Comparison of ENCODE assay signal across 21 mouse cellular contexts in the genomic region with DNA sequence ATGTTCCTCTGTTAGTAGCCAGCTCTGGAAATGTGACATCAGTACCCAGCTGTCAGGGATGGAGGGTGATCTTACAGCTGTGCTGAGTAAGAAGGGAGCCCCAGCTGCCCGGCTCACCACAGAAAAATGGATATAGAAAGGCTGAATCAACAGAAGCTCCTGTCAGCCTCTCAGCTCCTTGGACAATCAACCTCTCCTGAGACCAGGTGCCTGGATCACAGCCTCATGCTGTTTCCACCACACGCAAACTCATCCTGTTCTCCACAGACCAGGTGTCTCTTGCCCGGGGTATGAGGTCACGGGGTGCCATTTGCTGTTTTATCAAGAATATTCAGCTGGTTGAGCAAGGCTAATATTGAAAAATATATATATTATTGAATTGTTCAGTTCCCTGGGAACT.
DNase-seq lines count a peak whose midpoint lies in the region; ATAC-seq and TF ChIP-seq lines count a peak whose summit lies in the region.
"Had no signal": no experiment of that assay in that cellular context is flagged by ENCODE, and none has a peak within 500 bp of the region (broad histone marks: within the 10 kb centered on the region; RNA-seq: fewer than 3 reads in every experiment).

No protein-coding gene starts in this region.

- 0 out of 2 replicates have a peak, but pooled peaks have one; percentile 38 for ATAC-seq in hindbrain, embryonic 15.5 days (ENCODE audit: low FRiP score, low read depth)
- ATAC-seq in hindbrain, embryonic 11.5 days (ENCODE audit: low FRiP score), result no peak
- 0 out of 2 replicates have a peak, but pooled peaks have one; percentile 48 for ATAC-seq in hindbrain, embryonic 16.5 days
- ATAC-seq in midbrain, embryonic 16.5 days, result peak; percentile 33; the same call in 1 of the 2 replicates
- no peak for ATAC-seq in kidney, embryonic 14.5 days (ENCODE audit: low FRiP score, low TSS enrichment)
- ATAC-seq: intestine, embryonic 16.5 days had no signal

- no peak overlapping the region for H3K4me3 ChIP-seq in hindbrain, embryonic 15.5 days
- no peak overlapping the region for H3K4me3 ChIP-seq in hindbrain, embryonic 11.5 days (ENCODE audit: low read depth, low read length)
- no peak overlapping the region for H3K4me3 ChIP-seq in hindbrain, embryonic 16.5 days (ENCODE audit: low read length)
- H3K4me3 ChIP-seq in midbrain, embryonic 16.5 days (ENCODE audit: low read depth, low read length), result no peak overlapping the region
- no peak overlapping the region for H3K4me3 ChIP-seq in kidney, embryonic 14.5 days (ENCODE audit: low read length)
- H3K4me3 ChIP-seq: erythroblast, embryonic 14.5 days; heart, adult 2 months; kidney, embryonic 15.5 days; lung, embryonic 15.5 days; midbrain, embryonic 12.5 days; stomach, embryonic 15.5 days had no signal

- DNase-seq in hindbrain, embryonic 11.5 days (ENCODE audit: low spot score), result no peak
- peak; percentile 42 for DNase-seq in brain, embryonic 14.5 days (ENCODE audit: low read depth)
- DNase-seq in urinary bladder, postnatal 14 days (ENCODE audit: low spot score), result no peak
- DNase-seq: adrenal gland, adult 2 months; cerebellum, adult 9-10 months; gastrocnemius, postnatal 25 days; heart, adult 2 months; heart, postnatal 4 days; kidney, postnatal 4 days; lung, postnatal 4 days had no signal

- peaks cover 8% of the 10 kb centered on the region; the same call in 1 of the 2 replicates for H3K4me1 ChIP-seq in hindbrain, embryonic 15.5 days (replicated peaks)
- H3K4me1 ChIP-seq in hindbrain, embryonic 11.5 days (replicated peaks; ENCODE audit: control insufficient read depth, insufficient read depth, low read length), result no peaks in the 10 kb centered on the region
- H3K4me1 ChIP-seq in hindbrain, embryonic 16.5 days (ENCODE audit: control insufficient read depth, insufficient read depth, low read depth, low read length), result peaks cover 3% of the 10 kb centered on the region; the same call in 1 of the 2 replicates
- peaks cover 2% of the 10 kb centered on the region; the same call in 1 of the 2 replicates for H3K4me1 ChIP-seq in midbrain, embryonic 16.5 days (ENCODE audit: control insufficient read depth, insufficient read depth, low read length)
- no peaks in the 10 kb centered on the region for H3K4me1 ChIP-seq in kidney, embryonic 14.5 days (ENCODE audit: control insufficient read depth, insufficient read depth, low read length)
- H3K4me1 ChIP-seq: lung, embryonic 15.5 days; stomach, embryonic 15.5 days had no signal

- no peaks in the 10 kb centered on the region for H3K27me3 ChIP-seq in hindbrain, embryonic 15.5 days
- H3K27me3 ChIP-seq in hindbrain, embryonic 11.5 days (ENCODE audit: control insufficient read depth, insufficient read depth, low read length), result no peaks in the 10 kb centered on the region
- H3K27me3 ChIP-seq in hindbrain, embryonic 16.5 days (replicated peaks; ENCODE audit: control insufficient read depth, insufficient read depth, low read length), result no peaks in the 10 kb centered on the region
- no peaks in the 10 kb centered on the region for H3K27me3 ChIP-seq in midbrain, embryonic 16.5 days (ENCODE audit: control insufficient read depth, insufficient read depth, low read depth, low read length)
- no peaks in the 10 kb centered on the region for H3K27me3 ChIP-seq in kidney, embryonic 14.5 days (ENCODE audit: control insufficient read depth, insufficient read depth, low read length)
- H3K27me3 ChIP-seq: kidney, embryonic 15.5 days; lung, embryonic 15.5 days; midbrain, embryonic 12.5 days; stomach, embryonic 15.5 days had no signal

- 60% methylated on average over 4 of the region's 4 CpGs for WGBS in hindbrain, embryonic 15.5 days
- 80% methylated on average over 4 of the region's 4 CpGs for WGBS in hindbrain, embryonic 11.5 days
- WGBS in hindbrain, embryonic 16.5 days, result 67% methylated on average over 4 of the region's 4 CpGs
- WGBS in midbrain, embryonic 16.5 days, result 69% methylated on average over 4 of the region's 4 CpGs
- WGBS in kidney, embryonic 14.5 days, result 82% methylated on average over 4 of the region's 4 CpGs

- no peak overlapping the region for H3K4me2 ChIP-seq in hindbrain, embryonic 15.5 days
- H3K4me2 ChIP-seq in hindbrain, embryonic 11.5 days (replicated peaks; ENCODE audit: low read depth, low read length), result no peak overlapping the region
- no peak overlapping the region for H3K4me2 ChIP-seq in hindbrain, embryonic 16.5 days (ENCODE audit: low read length)
- H3K4me2 ChIP-seq in midbrain, embryonic 16.5 days (ENCODE audit: low read length), result no peak overlapping the region
- H3K4me2 ChIP-seq in kidney, embryonic 14.5 days (replicated peaks; ENCODE audit: low read depth, low read length), result no peak overlapping the region
- H3K4me2 ChIP-seq: kidney, embryonic 15.5 days; lung, embryonic 15.5 days; midbrain, embryonic 12.5 days; stomach, embryonic 15.5 days had no signal

- H3K27ac ChIP-seq in hindbrain, embryonic 15.5 days (replicated peaks), result no peak overlapping the region; the same call in 1 of the 2 replicates
- H3K27ac ChIP-seq in hindbrain, embryonic 11.5 days (ENCODE audit: low read depth, low read length), result no peak overlapping the region
- H3K27ac ChIP-seq in hindbrain, embryonic 16.5 days (ENCODE audit: low read depth, low read length), result 0 out of 2 replicates have a peak overlapping the region, but pooled peaks have one; percentile 23
- H3K27ac ChIP-seq in midbrain, embryonic 16.5 days (ENCODE audit: low read length), result no peak overlapping the region
- H3K27ac ChIP-seq in kidney, embryonic 14.5 days (ENCODE audit: low read depth, low read length), result no peak overlapping the region
- H3K27ac ChIP-seq: heart, adult 2 months; kidney, embryonic 15.5 days; liver, embryonic 14.5 days; lung, embryonic 15.5 days; midbrain, embryonic 12.5 days; stomach, embryonic 15.5 days had no signal

- no peaks in the 10 kb centered on the region for H3K36me3 ChIP-seq in hindbrain, embryonic 15.5 days
- no peaks in the 10 kb centered on the region for H3K36me3 ChIP-seq in hindbrain, embryonic 11.5 days (ENCODE audit: control insufficient read depth, insufficient read depth, low read length)
- no peaks in the 10 kb centered on the region for H3K36me3 ChIP-seq in hindbrain, embryonic 16.5 days (ENCODE audit: control insufficient read depth, insufficient read depth, low read length)
- no peaks in the 10 kb centered on the region for H3K36me3 ChIP-seq in midbrain, embryonic 16.5 days (ENCODE audit: control insufficient read depth, insufficient read depth, low read length)
- H3K36me3 ChIP-seq in kidney, embryonic 14.5 days (ENCODE audit: control insufficient read depth, insufficient read depth, low read length), result no peaks in the 10 kb centered on the region
- H3K36me3 ChIP-seq: kidney, embryonic 15.5 days; lung, embryonic 15.5 days; midbrain, embryonic 12.5 days; stomach, embryonic 15.5 days had no signal

- no peaks in the 10 kb centered on the region for H3K9me3 ChIP-seq in hindbrain, embryonic 15.5 days
- H3K9me3 ChIP-seq in hindbrain, embryonic 11.5 days (ENCODE audit: control insufficient read depth, low read length), result no peaks in the 10 kb centered on the region
- no peaks in the 10 kb centered on the region for H3K9me3 ChIP-seq in hindbrain, embryonic 16.5 days (ENCODE audit: control insufficient read depth, low read length)
- H3K9me3 ChIP-seq in midbrain, embryonic 16.5 days (replicated peaks; ENCODE audit: control insufficient read depth, low read length, poor library complexity, severe bottlenecking), result no peaks in the 10 kb centered on the region
- no peaks in the 10 kb centered on the region for H3K9me3 ChIP-seq in kidney, embryonic 14.5 days (ENCODE audit: control insufficient read depth, low read length)
- H3K9me3 ChIP-seq: kidney, embryonic 15.5 days; lung, embryonic 15.5 days; midbrain, embryonic 12.5 days; stomach, embryonic 15.5 days had no signal

- TF ChIP-seq CTCF in brain, embryonic 14.5 days (IDR thresholded peaks at IDR 0.05; ENCODE audit: borderline replicate concordance, extremely low read depth, insufficient read depth, insufficient read length), result no peak

- no peak overlapping the region for H3K9ac ChIP-seq in hindbrain, embryonic 15.5 days
- H3K9ac ChIP-seq in hindbrain, embryonic 11.5 days (ENCODE audit: low read depth, low read length), result no peak overlapping the region
- H3K9ac ChIP-seq in hindbrain, embryonic 16.5 days (ENCODE audit: low read depth, low read length), result no peak overlapping the region
- H3K9ac ChIP-seq in midbrain, embryonic 16.5 days (ENCODE audit: low read depth, low read length), result no peak overlapping the region
- H3K9ac ChIP-seq in kidney, embryonic 14.5 days (ENCODE audit: low read depth, low read length), result no peak overlapping the region
- H3K9ac ChIP-seq: kidney, embryonic 15.5 days; liver, embryonic 14.5 days; lung, embryonic 15.5 days; midbrain, embryonic 12.5 days; stomach, embryonic 15.5 days had no signal

- TF ChIP-seq POLR2A in brain, embryonic 14.5 days (IDR thresholded peaks at IDR 0.05; ENCODE audit: borderline replicate concordance, extremely low read depth, insufficient read depth, insufficient read length, poor library complexity, severe bottlenecking), result no peak

Comparison
In these comparisons a context has a peak if more than half of its experiments do, and no peak if none do; other contexts are left out.
1. ATAC-seq: peak in hindbrain, embryonic 15.5 days (single experiment), hindbrain, embryonic 16.5 days (single experiment) and midbrain, embryonic 16.5 days (single experiment); none in hindbrain, embryonic 11.5 days (single experiment) and kidney, embryonic 14.5 days (single experiment).